Mouse (Mus musculus): ENCODE results near the gene Cacnb2.

The Cacnb2 gene

GRCm38 (mm10) chr2:14988451-14988850 lies 385.6 kb downstream of the Cacnb2 start:
- no peak for DNase-seq (ENCODE audit: low spot score)

- no peak for DNase-seq (ENCODE audit: low spot score)
Measured at GRCm38 (mm10) chr2:14989350-14989749, 386.5 kb downstream of the Cacnb2 start.

GRCm38 (mm10) chr2:14992531-14992930 lies 389.6 kb downstream of the Cacnb2 start:
- no peak for DNase-seq (ENCODE audit: low spot score)

GRCm38 (mm10) chr2:14996036-14996435 lies 393.1 kb downstream of the Cacnb2 start:
- no peak for DNase-seq (ENCODE audit: low spot score)

- no peak for DNase-seq (ENCODE audit: low spot score)
Measured at GRCm38 (mm10) chr2:14997836-14998235, 394.9 kb downstream of the Cacnb2 start.

- no peak for DNase-seq (ENCODE audit: low spot score)
Measured at GRCm38 (mm10) chr2:15007531-15007930, 404.6 kb downstream of the Cacnb2 start.

GRCm38 (mm10) chr2:15008072-15008471 lies 405.2 kb downstream of the Cacnb2 start:
- no peak for DNase-seq (ENCODE audit: low spot score)

GRCm38 (mm10) chr2:15026817-15027216 lies 423.9 kb downstream of the Cacnb2 start:
- DNase-seq (ENCODE audit: low spot score), result no peak

- DNase-seq (ENCODE audit: low spot score), result no peak
Measured at GRCm38 (mm10) chr2:15027816-15028215, 424.9 kb downstream of the Cacnb2 start.
